Mouse (Mus musculus): ENCODE measurements around the gene Arl10. TPM values are rescaled to one million over a fixed set of nuclear protein-coding genes. Genes with fewer than 3 reads are reported as not detected.

The Arl10 gene
- 10.3 and 11.1 TPM in 2 replicates for polyA plus RNA-seq (2011; ENCODE audit: insufficient read depth, insufficient read length, low read depth, missing spikeins)

DNA sequence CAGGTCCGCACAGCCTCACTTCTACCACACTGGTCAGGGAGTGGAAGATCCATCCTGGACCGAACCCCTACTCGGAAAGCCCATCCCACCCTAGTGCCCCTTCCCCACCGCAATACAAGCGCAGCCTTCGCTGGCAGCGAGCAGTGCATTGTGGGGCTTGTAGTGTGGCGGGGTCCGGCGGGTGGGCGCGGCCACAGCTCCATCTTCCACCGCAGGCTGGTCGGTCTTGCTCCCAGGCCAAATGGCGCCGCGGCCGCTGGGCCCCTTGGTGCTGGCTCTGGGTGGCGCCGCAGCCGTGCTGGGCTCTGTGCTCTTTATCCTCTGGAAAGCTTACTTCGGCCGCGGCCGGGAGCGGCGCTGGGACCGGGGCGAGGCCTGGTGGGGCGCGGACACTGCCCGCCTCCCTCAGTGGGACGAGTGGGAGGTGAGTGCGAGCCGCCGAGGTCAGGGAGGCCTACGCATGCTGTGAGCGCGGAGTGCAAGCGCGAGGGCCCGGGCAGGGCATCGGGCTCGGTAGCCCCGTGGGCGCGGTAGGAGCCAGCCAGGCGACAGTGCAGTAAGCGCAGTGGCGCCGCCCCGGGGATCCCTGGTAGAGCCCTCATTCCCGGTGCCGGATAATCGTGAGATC, at the start of gene Arl10:
Gene Arl10 (plus strand): TSS at position 162 of the 628 bp plus-strand sequence.
- Histone ChIP-seq H3K9ac (ENCODE audit: low read depth, poor library complexity, severe bottlenecking) (peak within 1 kb of the TSS; percentile 81), H3K27ac (ENCODE audit: insufficient read depth, low read length) (no peak within 1 kb of the TSS), H3K4me3 (ENCODE audit: low read depth, low read length) (peak within 1 kb of the TSS; percentile 85), H3K36me3 (ENCODE audit: control insufficient read depth, insufficient read depth, low read length, poor library complexity, severe bottlenecking) (peaks cover 4% of the 10 kb centered on the region; the same call in 1 of the 2 replicates), H3K4me1 (ENCODE audit: control insufficient read depth, insufficient read depth, low read length) (no peaks in the 10 kb centered on the region), H3K27me3 (ENCODE audit: control insufficient read depth, insufficient read depth, low read length, poor library complexity, severe bottlenecking) (no peaks in the 10 kb centered on the region), H3K9me3 (replicated peaks; ENCODE audit: control insufficient read depth, insufficient read depth, low read length, poor library complexity, severe bottlenecking) (no peaks in the 10 kb centered on the region)
- TF ChIP-seq CTCF (IDR thresholded peaks at IDR 0.05; ENCODE audit: low read depth, low read length), result no peak
- peak; percentile 76 for TF ChIP-seq POLR2A (IDR thresholded peaks at IDR 0.05; ENCODE audit: insufficient read depth, low read length)

DNA sequence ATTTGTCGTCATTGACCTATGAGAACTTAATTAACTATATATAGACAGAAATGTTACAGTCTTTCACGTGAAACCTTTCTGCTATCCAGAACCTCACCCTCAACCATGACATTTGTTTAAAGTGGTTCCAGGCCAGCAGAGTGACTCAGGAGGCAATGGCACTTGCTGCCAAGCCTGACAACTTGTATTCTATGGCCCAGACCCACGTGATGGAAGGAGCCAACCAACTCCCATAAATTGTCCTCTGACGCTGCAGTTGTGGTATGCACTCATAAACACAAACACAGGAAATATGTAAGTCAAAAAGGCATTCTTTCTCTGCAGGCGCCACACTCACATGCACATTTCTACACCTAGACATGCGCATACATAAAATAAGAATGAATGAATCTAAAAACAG, 47.7 kb upstream of the Arl10 start:
- no peak overlapping the region for H3K9ac ChIP-seq (ENCODE audit: low read depth, poor library complexity, severe bottlenecking)
- no peak overlapping the region for H3K27ac ChIP-seq (ENCODE audit: insufficient read depth, low read length)
- peaks cover 31% of the 10 kb centered on the region for H3K36me3 ChIP-seq (ENCODE audit: control insufficient read depth, insufficient read depth, low read length, poor library complexity, severe bottlenecking)
- no peaks in the 10 kb centered on the region for H3K27me3 ChIP-seq (ENCODE audit: control insufficient read depth, insufficient read depth, low read length, poor library complexity, severe bottlenecking)
- no peaks in the 10 kb centered on the region for H3K9me3 ChIP-seq (replicated peaks; ENCODE audit: control insufficient read depth, insufficient read depth, low read length, poor library complexity, severe bottlenecking)
- TF ChIP-seq POLR2A (IDR thresholded peaks at IDR 0.05; ENCODE audit: insufficient read depth, low read length), result no peak
- TF ChIP-seq CTCF (IDR thresholded peaks at IDR 0.05; ENCODE audit: low read depth, low read length), result no peak
- no peak for TF ChIP-seq EP300 (IDR thresholded peaks at IDR 0.05; ENCODE audit: insufficient read depth, low read depth, low read length)
- H3K4me1 ChIP-seq (ENCODE audit: control insufficient read depth, insufficient read depth, low read length), result no peaks in the 10 kb centered on the region
- no peak overlapping the region for H3K4me3 ChIP-seq (ENCODE audit: low read depth, low read length)

DNA sequence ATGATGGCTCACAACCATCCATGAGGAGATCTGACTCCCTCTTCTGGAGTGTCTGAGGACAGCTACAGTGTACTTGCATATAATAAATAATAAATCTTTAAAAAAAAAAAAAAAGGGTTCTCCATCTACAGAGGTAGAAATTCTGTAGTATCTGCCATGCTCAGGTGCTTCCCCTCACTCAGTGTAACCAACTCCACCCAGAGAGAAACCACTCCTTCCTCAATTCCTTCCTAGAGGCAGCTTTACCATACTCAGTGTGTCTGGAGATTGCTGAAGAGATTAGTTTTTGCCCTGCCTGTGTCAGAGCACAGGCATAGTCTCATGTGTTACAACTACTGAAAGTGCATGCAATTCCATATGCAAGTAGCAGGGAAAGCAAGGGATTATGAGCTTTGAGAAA, 42.7 kb upstream of the Arl10 start:
- Histone ChIP-seq H3K27ac (ENCODE audit: insufficient read depth, low read length) (no peak overlapping the region), H3K27me3 (ENCODE audit: control insufficient read depth, insufficient read depth, low read length, poor library complexity, severe bottlenecking) (no peaks in the 10 kb centered on the region), H3K9ac (ENCODE audit: low read depth, poor library complexity, severe bottlenecking) (no peak overlapping the region), H3K9me3 (replicated peaks; ENCODE audit: control insufficient read depth, insufficient read depth, low read length, poor library complexity, severe bottlenecking) (no peaks in the 10 kb centered on the region), H3K36me3 (ENCODE audit: control insufficient read depth, insufficient read depth, low read length, poor library complexity, severe bottlenecking) (peaks cover 26% of the 10 kb centered on the region), H3K4me1 (ENCODE audit: control insufficient read depth, insufficient read depth, low read length) (no peaks in the 10 kb centered on the region), H3K4me3 (ENCODE audit: low read depth, low read length) (no peak overlapping the region)
- TF ChIP-seq POLR2A (IDR thresholded peaks at IDR 0.05; ENCODE audit: insufficient read depth, low read length) (no peak), CTCF (IDR thresholded peaks at IDR 0.05; ENCODE audit: low read depth, low read length) (no peak), EP300 (IDR thresholded peaks at IDR 0.05; ENCODE audit: insufficient read depth, low read depth, low read length) (no peak)

DNA sequence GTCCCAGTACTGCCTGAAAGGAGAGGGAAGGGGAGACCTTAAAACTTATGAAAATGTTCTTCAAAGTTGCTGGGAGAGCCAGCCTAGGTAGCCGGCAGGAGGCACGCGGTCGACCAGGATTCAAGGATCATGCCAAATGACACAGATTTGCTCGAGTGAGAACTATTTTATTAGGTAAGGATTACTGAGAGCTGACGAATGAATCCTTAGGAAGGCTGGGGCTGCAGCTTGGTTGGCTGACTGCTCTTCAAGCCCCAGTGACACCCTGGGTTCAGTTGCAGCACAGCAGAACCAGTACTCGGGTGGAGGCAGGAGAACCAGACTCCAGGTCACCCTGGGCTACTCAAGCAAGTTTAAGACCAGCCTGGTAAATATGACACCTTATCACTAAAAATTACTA, 26.8 kb upstream of the Arl10 start:
- peaks cover 33% of the 10 kb centered on the region for H3K36me3 ChIP-seq (ENCODE audit: control insufficient read depth, insufficient read depth, low read length, poor library complexity, severe bottlenecking)
- H3K9me3 ChIP-seq (replicated peaks; ENCODE audit: control insufficient read depth, insufficient read depth, low read length, poor library complexity, severe bottlenecking), result no peaks in the 10 kb centered on the region
- H3K9ac ChIP-seq (ENCODE audit: low read depth, poor library complexity, severe bottlenecking), result no peak overlapping the region
- no peak overlapping the region for H3K27ac ChIP-seq (ENCODE audit: insufficient read depth, low read length)
- no peaks in the 10 kb centered on the region for H3K4me1 ChIP-seq (ENCODE audit: control insufficient read depth, insufficient read depth, low read length)
- no peaks in the 10 kb centered on the region for H3K27me3 ChIP-seq (ENCODE audit: control insufficient read depth, insufficient read depth, low read length, poor library complexity, severe bottlenecking)
- TF ChIP-seq CTCF (IDR thresholded peaks at IDR 0.05; ENCODE audit: low read depth, low read length), result no peak
- no peak for TF ChIP-seq POLR2A (IDR thresholded peaks at IDR 0.05; ENCODE audit: insufficient read depth, low read length)
- no peak for TF ChIP-seq EP300 (IDR thresholded peaks at IDR 0.05; ENCODE audit: insufficient read depth, low read depth, low read length)
- H3K4me3 ChIP-seq (ENCODE audit: low read depth, low read length), result no peak overlapping the region

GRCm38 (mm10) chr13:54556176-54556575, 18.6 kb upstream of the Arl10 start:
- no peak for TF ChIP-seq POLR2A (IDR thresholded peaks at IDR 0.05; ENCODE audit: insufficient read depth, low read length)
- TF ChIP-seq EP300 (IDR thresholded peaks at IDR 0.05; ENCODE audit: insufficient read depth, low read depth, low read length), result no peak

GRCm38 (mm10) chr13:54556796-54557195, 18.0 kb upstream of the Arl10 start:
- H3K4me1 ChIP-seq (ENCODE audit: control insufficient read depth, insufficient read depth, low read length), result no peaks in the 10 kb centered on the region
- TF ChIP-seq CTCF (IDR thresholded peaks at IDR 0.05; ENCODE audit: low read depth, low read length) (no peak), EP300 (IDR thresholded peaks at IDR 0.05; ENCODE audit: insufficient read depth, low read depth, low read length) (no peak), POLR2A (IDR thresholded peaks at IDR 0.05; ENCODE audit: insufficient read depth, low read length) (no peak)
- no peak overlapping the region for H3K9ac ChIP-seq (ENCODE audit: low read depth, poor library complexity, severe bottlenecking)
- no peaks in the 10 kb centered on the region for H3K27me3 ChIP-seq (ENCODE audit: control insufficient read depth, insufficient read depth, low read length, poor library complexity, severe bottlenecking)
- H3K4me3 ChIP-seq (ENCODE audit: low read depth, low read length), result no peak overlapping the region
- H3K36me3 ChIP-seq (ENCODE audit: control insufficient read depth, insufficient read depth, low read length, poor library complexity, severe bottlenecking), result peaks cover 51% of the 10 kb centered on the region
- no peak overlapping the region for H3K27ac ChIP-seq (ENCODE audit: insufficient read depth, low read length)
- no peaks in the 10 kb centered on the region for H3K9me3 ChIP-seq (replicated peaks; ENCODE audit: control insufficient read depth, insufficient read depth, low read length, poor library complexity, severe bottlenecking)

More at GRCm38 (mm10) chr13:54556176-54556575, 18.6 kb upstream of the Arl10 start:
- H3K36me3 ChIP-seq (ENCODE audit: control insufficient read depth, insufficient read depth, low read length, poor library complexity, severe bottlenecking), result peaks cover 57% of the 10 kb centered on the region
- H3K4me1 ChIP-seq (ENCODE audit: control insufficient read depth, insufficient read depth, low read length), result no peaks in the 10 kb centered on the region
- H3K4me3 ChIP-seq (ENCODE audit: low read depth, low read length), result no peak overlapping the region
- no peak overlapping the region for H3K27ac ChIP-seq (ENCODE audit: insufficient read depth, low read length)
- H3K27me3 ChIP-seq (ENCODE audit: control insufficient read depth, insufficient read depth, low read length, poor library complexity, severe bottlenecking), result no peaks in the 10 kb centered on the region
- H3K9me3 ChIP-seq (replicated peaks; ENCODE audit: control insufficient read depth, insufficient read depth, low read length, poor library complexity, severe bottlenecking), result no peaks in the 10 kb centered on the region
- no peak overlapping the region for H3K9ac ChIP-seq (ENCODE audit: low read depth, poor library complexity, severe bottlenecking)

Data from ES-Bruce4 (cell line).